Mouse (Mus musculus): ENCODE results near the gene Gm14393. TPM values are rescaled to one million over a fixed set of nuclear protein-coding genes. Genes with fewer than 3 reads are reported as not detected.
"Not testable (repeated sequence)": the region's sequence is repeated elsewhere in the genome, so short reads cannot be mapped to it uniquely, and the experiment has no call there.

Gene Gm14393
- not detected in 2 replicates for polyA plus RNA-seq (2012)

DNA sequence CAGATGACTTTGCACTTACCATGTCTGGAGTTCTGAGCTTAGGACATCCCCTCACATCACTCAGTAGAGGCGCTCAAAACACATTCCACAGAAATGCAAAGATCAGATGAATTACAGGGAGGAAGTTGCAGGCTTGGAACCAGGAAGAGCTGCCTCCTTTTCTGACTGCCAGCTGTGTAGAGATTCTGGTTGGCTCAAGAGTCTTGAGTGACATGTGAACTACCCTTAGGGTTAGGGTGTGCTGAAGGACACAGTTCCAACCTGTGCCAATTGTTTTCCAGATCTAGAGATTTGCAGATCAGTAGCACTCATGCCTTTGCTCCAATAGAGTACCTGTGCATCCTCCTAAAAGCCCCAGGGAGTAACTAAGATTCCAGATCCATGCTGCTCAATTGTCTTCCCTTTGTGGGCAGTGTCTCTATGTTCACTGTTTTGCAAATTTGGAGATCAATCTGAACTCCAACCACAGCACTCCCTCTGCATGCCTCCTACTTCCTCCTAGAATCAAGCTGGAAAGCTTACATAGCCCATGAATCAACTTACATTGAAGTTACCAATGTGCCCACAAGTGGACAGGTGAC, at the start of gene Gm14393:
TSS of gene Gm14393 (minus strand) at position 101 of the 581 bp plus-strand sequence.
- H3K36me3 ChIP-seq (ENCODE audit: control insufficient read depth); H3K4me1 ChIP-seq (ENCODE audit: control insufficient read depth); H3K27me3 ChIP-seq (ENCODE audit: control insufficient read depth); H3K9me3 ChIP-seq (ENCODE audit: control insufficient read depth, low read length); H3K4me3 ChIP-seq (replicated peaks): not testable (repeated sequence)

DNA sequence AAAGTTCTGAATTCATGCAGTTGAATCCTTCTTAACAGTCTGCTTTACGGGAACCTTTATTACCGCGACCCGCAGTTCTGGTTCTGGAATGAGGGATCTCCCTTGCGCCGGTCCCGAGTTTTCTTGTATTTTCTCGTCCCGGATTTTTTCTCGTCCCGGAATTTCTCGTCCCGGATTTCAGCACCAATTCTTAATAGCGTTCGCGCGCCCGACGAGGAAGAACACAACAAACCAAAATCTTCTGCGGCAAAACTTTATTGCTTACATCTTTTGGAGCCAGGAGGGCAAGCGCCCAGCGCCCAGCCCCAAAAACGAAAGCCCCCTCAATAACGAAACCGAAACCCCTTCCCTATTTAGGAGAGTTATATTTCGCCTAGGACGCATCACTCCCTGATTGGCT, 23.3 kb downstream of the Gm14393 start:
- H3K4me3 ChIP-seq (replicated peaks); H3K27me3 ChIP-seq (ENCODE audit: control insufficient read depth); H3K4me1 ChIP-seq (ENCODE audit: control insufficient read depth): not testable (repeated sequence)

More for the DNA sequence above, 23.3 kb downstream of the Gm14393 start:
- H3K36me3 ChIP-seq (ENCODE audit: control insufficient read depth); H3K9me3 ChIP-seq (ENCODE audit: control insufficient read depth, low read length): not testable (repeated sequence)

Other genes with a start within 250 kb of the Gm14393 start
- not detected in 2 replicates for gene Gm14444, start 57.5 kb downstream of the Gm14393 start, polyA plus RNA-seq (2012)
- gene Gm14399, start 74.2 kb upstream of the Gm14393 start, polyA plus RNA-seq (2012) = not detected in 2 replicates
- gene Gm14443, start 108.1 kb upstream of the Gm14393 start, polyA plus RNA-seq (2012) = not detected in 2 replicates
- 0.01 and 0.02 TPM in 2 replicates for gene Gm14391, start 139.1 kb upstream of the Gm14393 start, polyA plus RNA-seq (2012)
- not detected in 2 replicates for gene Gm14440, start 207.3 kb upstream of the Gm14393 start, polyA plus RNA-seq (2012)

Measured in erythroblast, embryonic 14.5 days (primary cell).